Mouse (Mus musculus): ENCODE data around the gene Kat2a. TPM values are rescaled to one million over a fixed set of nuclear protein-coding genes. Genes with fewer than 3 reads are reported as not detected.

The Kat2a gene
- polyA plus RNA-seq, 1 experiment from 2014 or later, result 55.3 TPM

DNA sequence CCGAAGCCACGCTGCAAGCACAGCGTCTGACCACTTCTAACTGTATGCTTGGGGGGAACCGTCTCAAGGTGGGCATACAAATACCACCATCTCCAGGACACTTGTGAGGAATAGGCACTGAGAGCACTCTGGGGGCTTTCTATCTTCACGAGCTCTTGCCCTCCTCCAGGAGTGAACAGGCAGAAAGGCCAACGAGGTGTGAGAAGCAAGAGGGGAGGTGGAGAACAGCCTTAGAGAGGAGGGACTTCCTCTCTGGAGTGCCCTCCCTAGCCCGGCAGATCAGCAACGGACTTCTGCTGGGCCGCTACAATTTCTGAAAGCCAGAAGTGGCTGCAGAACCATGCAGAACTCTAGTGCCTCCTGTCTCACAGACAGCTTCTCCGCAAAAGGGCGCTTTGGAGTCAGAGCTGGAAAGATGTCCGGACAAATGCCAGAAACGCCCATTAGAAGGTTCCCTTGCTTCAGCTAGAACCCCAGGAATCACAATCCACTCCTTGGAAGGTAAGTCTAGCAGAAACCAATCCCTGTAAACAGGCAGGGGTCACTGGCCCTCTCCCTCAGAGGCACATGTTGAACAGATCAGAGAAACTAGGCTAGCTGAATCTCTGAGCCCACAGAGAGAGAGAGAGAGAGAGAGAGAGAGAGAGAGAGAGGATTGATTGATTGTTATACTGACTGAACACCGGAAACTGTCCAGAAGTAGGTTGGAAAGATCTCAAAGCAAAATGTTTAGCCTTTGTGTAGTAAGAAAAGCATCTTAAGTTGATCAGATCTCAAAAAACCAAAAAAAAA is 23.9 kb upstream of the Kat2a start:
- ChIA-PET POLR2A (interaction anchor here (0.7 kb wide), 1 partner anchor 19 kb away, joined by 4 read pairs; no protein-coding TSS in a partner anchor), CTCF (no interaction called here)
- DNase-seq (ENCODE audit: low read depth, low spot score) (no peak), ATAC-seq (no peak)
- in situ Hi-C loops (cut with MboI; ENCODE audit: low pct_unique_long_range_greater_than_20kb), result no loop called here
- no peaks in the 10 kb centered on the region for H3K27me3 ChIP-seq
- no peak for TF ChIP-seq CTCF (IDR thresholded peaks at IDR 0.05)

- TF ChIP-seq CTCF (IDR thresholded peaks at IDR 0.05), result no peak
- DNase-seq (ENCODE audit: low read depth, low spot score) (no peak), ATAC-seq (no peak)
- POLR2A ChIA-PET, result no interaction called here
- H3K27me3 ChIP-seq, result no peaks in the 10 kb centered on the region
- in situ Hi-C loops (cut with MboI; ENCODE audit: low pct_unique_long_range_greater_than_20kb), result no loop called here
- CTCF ChIA-PET, result no interaction called here
These were observed 23.0 kb upstream of the Kat2a start for GRCm38 (mm10) chr11:100735134-100735865.

- ATAC-seq (no peak), DNase-seq (ENCODE audit: low read depth, low spot score) (no peak)
- in situ Hi-C loops (cut with MboI; ENCODE audit: low pct_unique_long_range_greater_than_20kb), result no loop called here
- ChIA-PET POLR2A (interaction anchor here (0.6 kb wide), 2 partner anchors 81 to 114 kb away, joined by 3 to 4 read pairs; no protein-coding TSS in a partner anchor), CTCF (interaction anchor here (1.2 kb wide), 1 partner anchor 16 kb away, joined by 5 read pairs; no protein-coding TSS in a partner anchor)
- no peaks in the 10 kb centered on the region for H3K27me3 ChIP-seq
- TF ChIP-seq CTCF (IDR thresholded peaks at IDR 0.05), result no peak
These were observed 18.4 kb upstream of the Kat2a start for GRCm38 (mm10) chr11:100730477-100731205.

GRCm38 (mm10) chr11:100729976-100730375 is 17.7 kb upstream of the Kat2a start:
- ATAC-seq (no peak), DNase-seq (ENCODE audit: low read depth, low spot score) (no peak)
- no peaks in the 10 kb centered on the region for H3K27me3 ChIP-seq
- no peak for TF ChIP-seq CTCF (IDR thresholded peaks at IDR 0.05)
- ChIA-PET CTCF (interaction anchor here (1.2 kb wide), 1 partner anchor 16 kb away, joined by 5 read pairs; no protein-coding TSS in a partner anchor), POLR2A (no interaction called here)
- in situ Hi-C loops (cut with MboI; ENCODE audit: low pct_unique_long_range_greater_than_20kb), result no loop called here

GRCm38 (mm10) chr11:100728601-100729000 is 16.3 kb upstream of the Kat2a start:
- no peak for ATAC-seq
- TF ChIP-seq CTCF (IDR thresholded peaks at IDR 0.05), result no peak

GRCm38 (mm10) chr11:100727201-100727600 is 14.9 kb upstream of the Kat2a start:
- in situ Hi-C loops (cut with MboI; ENCODE audit: low pct_unique_long_range_greater_than_20kb), result no loop called here
- no peak for TF ChIP-seq CTCF (IDR thresholded peaks at IDR 0.05)
- H3K27me3 ChIP-seq, result no peaks in the 10 kb centered on the region
- CTCF ChIA-PET, result no interaction called here
- DNase-seq (ENCODE audit: low read depth, low spot score), result no peak
- no peak for ATAC-seq
- POLR2A ChIA-PET, result no interaction called here

More at GRCm38 (mm10) chr11:100728601-100729000, 16.3 kb upstream of the Kat2a start:
- in situ Hi-C loops (cut with MboI; ENCODE audit: low pct_unique_long_range_greater_than_20kb), result no loop called here
- no peak for DNase-seq (ENCODE audit: low read depth, low spot score)
- CTCF ChIA-PET, result no interaction called here
- POLR2A ChIA-PET, result no interaction called here
- no peaks in the 10 kb centered on the region for H3K27me3 ChIP-seq

- POLR2A ChIA-PET, result no interaction called here
- ATAC-seq, result no peak
These were observed 12.8 kb upstream of the Kat2a start for GRCm38 (mm10) chr11:100724919-100725512.

DNA sequence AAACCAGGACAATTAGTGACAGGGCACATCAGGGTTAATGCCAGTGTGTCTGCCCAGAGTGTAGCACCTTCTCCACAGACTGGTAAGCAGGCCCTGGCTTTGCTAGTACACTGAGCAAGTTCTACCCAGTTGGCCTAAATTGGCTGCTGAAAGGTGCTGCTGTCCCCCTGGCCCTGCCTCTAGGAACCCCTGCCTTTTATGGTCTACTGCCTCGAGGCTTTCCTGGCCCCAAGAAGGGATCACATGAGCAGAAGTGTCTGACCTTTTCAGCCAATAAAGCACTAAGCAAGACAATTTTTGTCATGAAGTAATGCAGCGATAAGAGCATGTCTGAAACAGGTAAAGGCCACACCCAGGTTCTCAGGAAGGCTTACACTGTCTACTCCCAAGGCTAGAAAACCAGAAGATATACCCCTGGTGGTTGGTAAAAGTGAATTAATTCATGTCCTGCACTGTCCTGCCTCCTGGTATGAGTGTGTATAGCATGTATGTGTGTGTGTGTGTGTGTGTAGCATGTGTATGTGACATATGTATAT is 10.3 kb upstream of the Kat2a start:
- TF ChIP-seq CTCF (IDR thresholded peaks at IDR 0.05), result no peak
- CTCF ChIA-PET, result no interaction called here
- ATAC-seq (no peak), DNase-seq (ENCODE audit: low read depth, low spot score) (no peak)
- no peaks in the 10 kb centered on the region for H3K27me3 ChIP-seq
- in situ Hi-C loops (cut with MboI; ENCODE audit: low pct_unique_long_range_greater_than_20kb), result no loop called here
- POLR2A ChIA-PET, result interaction anchor here (1.9 kb wide), 1 partner anchor 11 kb away, joined by 6 read pairs; the partner anchor contains the start of gene Kat2a

More at GRCm38 (mm10) chr11:100724919-100725512, 12.8 kb upstream of the Kat2a start:
- in situ Hi-C loops (cut with MboI; ENCODE audit: low pct_unique_long_range_greater_than_20kb), result no loop called here
- no peak for DNase-seq (ENCODE audit: low read depth, low spot score)
- no peak for TF ChIP-seq CTCF (IDR thresholded peaks at IDR 0.05)
- H3K27me3 ChIP-seq, result no peaks in the 10 kb centered on the region
- CTCF ChIA-PET, result interaction anchor here (1.4 kb wide), 1 partner anchor 10 kb away, joined by 4 read pairs; no protein-coding TSS in a partner anchor

- no peak for DNase-seq (ENCODE audit: low read depth, low spot score)
- POLR2A ChIA-PET, result interaction anchor here (1.9 kb wide), 1 partner anchor 10 kb away, joined by 6 read pairs; the partner anchor contains the start of gene Kat2a
- H3K27me3 ChIP-seq, result no peaks in the 10 kb centered on the region
- in situ Hi-C loops (cut with MboI; ENCODE audit: low pct_unique_long_range_greater_than_20kb), result no loop called here
- CTCF ChIA-PET, result no interaction called here
- no peak for TF ChIP-seq CTCF (IDR thresholded peaks at IDR 0.05)
- ATAC-seq, result no peak
These were observed 9.7 kb upstream of the Kat2a start for GRCm38 (mm10) chr11:100721776-100722492.

All from Patski (cell line).